Mouse (Mus musculus): ENCODE measurements around the gene Dynll2. TPM values are rescaled to one million over a fixed set of nuclear protein-coding genes. Genes with fewer than 3 reads are reported as not detected.

The Dynll2 gene
- total RNA-seq (2021), result 100 to 1,000 TPM; 193 to 205 TPM
- long read RNA-seq, experiment 1, transcript Dynll2-201 (3 exons, 2,476 nt), result major isoform, 23 of 41 reads
- long read RNA-seq, experiment 1, partial matches to known transcripts, result 0 of 41 reads
- long read RNA-seq, experiment 1, other reads (novel, unspliced or antisense), result 18 of 41 reads
- long read RNA-seq, experiment 2, transcript Dynll2-201 (3 exons, 2,476 nt), result major isoform, 12 of 32 reads
- long read RNA-seq, experiment 2, partial matches to known transcripts, result 0 of 32 reads
- long read RNA-seq, experiment 2, other reads (novel, unspliced or antisense), result 20 of 32 reads

DNA sequence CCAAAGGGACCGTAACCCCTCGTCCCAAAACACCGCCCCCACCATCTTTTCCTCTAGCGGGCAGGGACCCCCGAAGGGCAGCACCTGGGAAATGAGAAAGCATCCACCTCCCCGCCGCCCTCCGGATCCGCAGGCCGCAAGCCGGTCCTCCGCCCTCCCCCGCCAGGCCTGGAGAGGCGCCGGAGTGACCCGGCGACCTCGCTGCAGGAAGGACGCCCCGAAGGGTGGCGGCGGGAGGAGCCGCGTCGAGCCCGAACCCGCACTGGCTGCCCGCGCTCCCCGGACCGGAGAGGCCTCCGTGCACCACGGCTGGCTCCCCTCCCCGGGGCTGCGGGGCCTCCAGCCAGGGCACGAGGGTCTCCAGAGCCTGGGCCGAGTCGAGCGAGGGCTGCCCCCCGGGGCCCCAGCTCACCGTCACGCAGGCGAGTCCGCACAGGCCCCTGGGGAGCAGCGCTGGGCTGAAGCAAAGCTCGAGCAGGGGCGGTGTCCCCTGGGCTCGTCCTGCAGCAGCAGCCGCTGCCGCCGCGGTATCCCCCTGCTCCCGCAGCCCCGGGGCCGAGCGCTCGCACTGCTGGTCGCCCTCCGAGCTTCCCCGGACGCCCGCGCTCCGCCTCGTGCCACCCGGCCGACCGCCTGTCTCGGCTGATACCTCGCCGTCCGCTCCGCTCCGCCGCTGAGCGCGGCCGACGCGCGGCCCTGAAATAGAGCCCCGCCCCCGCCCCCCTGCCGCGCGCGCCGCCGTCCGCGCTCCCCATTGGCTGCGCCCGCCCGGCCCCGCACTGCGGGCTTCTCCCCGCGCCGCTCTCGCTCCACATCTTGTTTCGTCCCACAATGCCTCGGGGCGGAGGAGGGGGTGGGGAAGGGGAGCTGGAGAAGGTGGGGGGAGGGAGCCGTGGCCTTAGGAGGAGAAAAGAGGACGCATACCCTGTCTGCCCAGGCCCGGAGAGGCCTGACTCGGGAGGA, at the start of gene Dynll2:
Gene Dynll2, minus strand, starts transcription at position 703 of the 963 bp plus-strand sequence.
- intact Hi-C loops (cut with DNase I), result loop anchor here (2.0 kb wide), 1 partner anchor 62 kb away; no protein-coding TSS in a partner anchor
- peak within 1 kb of the TSS; percentile 93 for H3K4me3 ChIP-seq
- no peak for TF ChIP-seq CTCF (IDR thresholded peaks at IDR 0.05)
- peak; percentile 94 for DNase-seq
- H3K27ac ChIP-seq, result peak within 1 kb of the TSS; percentile 93

DNA sequence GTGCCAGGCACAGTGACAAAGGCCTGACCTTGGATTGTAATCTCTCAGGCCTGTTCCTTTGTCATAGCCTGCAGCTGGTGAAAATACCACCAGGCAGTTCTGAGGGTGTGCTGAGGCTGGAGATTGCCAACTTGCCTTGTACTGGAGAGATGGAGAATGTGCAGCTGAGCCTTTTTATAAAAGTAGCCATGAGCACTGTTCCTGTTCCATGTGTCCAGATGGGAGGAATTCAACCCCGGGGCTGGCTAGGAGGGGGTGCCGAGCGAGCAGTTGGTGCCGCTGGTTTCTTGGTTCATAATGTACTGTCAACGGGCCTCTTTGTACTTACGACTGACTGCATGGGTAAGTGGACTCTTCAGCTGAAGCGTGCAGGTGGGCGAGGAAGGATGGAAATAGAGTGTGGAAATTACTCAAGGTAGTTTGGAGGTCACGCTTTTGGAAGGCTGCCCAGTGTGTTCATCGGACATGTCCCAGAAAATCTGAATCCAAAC, 49.5 kb upstream of the Dynll2 start:
- no peak overlapping the region for H3K4me3 ChIP-seq
- H3K27ac ChIP-seq, result no peak overlapping the region
- intact Hi-C loops (cut with DNase I), result no loop called here
- no peak for DNase-seq
- no peak for TF ChIP-seq CTCF (IDR thresholded peaks at IDR 0.05)

DNA sequence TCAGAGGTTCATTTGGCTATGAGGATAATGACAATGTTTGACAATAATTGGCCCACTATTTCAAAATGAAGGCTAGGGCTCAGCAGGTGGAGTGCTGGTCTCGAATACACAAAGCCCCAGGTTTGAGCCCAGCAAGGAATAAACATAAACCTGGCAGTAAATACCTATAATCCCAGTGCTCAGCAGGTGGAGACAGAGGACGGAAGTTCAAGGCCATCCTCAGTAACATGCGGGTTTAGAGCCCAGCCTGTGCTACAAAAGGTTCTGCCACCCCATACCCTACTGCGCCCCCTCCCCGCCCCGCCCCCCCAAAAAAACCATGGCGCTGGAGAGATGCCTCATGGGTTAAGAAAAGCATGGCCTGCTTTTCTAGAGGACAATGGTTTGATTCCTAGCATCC, 48.6 kb upstream of the Dynll2 start:
- TF ChIP-seq CTCF (IDR thresholded peaks at IDR 0.05), result no peak
- no peak for DNase-seq
- intact Hi-C loops (cut with DNase I), result no loop called here
- Histone ChIP-seq H3K4me3 (no peak overlapping the region), H3K27ac (no peak overlapping the region)

DNA sequence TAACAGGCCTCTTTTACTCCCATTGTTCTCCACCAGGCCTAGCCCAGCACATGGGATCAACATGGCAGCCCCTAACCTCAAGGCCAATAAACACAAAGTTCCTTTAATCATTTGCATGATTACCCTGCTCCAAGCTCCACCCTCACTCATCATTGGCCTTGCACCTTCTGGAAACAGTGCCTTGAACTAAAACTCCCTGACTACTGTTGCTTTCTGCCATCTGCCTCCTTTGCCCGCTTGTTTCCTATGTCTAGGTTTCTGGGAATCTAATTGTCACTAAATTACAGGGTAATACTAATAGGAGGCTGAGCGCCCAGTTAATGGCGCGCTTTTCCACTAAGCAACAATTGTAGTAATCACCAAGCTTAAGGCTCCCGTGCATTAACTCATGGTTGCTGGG, 44.4 kb upstream of the Dynll2 start:
- Histone ChIP-seq H3K4me3 (no peak overlapping the region), H3K27ac (no peak overlapping the region)
- no peak for TF ChIP-seq CTCF (IDR thresholded peaks at IDR 0.05)
- no peak for DNase-seq
- intact Hi-C loops (cut with DNase I), result no loop called here

DNA sequence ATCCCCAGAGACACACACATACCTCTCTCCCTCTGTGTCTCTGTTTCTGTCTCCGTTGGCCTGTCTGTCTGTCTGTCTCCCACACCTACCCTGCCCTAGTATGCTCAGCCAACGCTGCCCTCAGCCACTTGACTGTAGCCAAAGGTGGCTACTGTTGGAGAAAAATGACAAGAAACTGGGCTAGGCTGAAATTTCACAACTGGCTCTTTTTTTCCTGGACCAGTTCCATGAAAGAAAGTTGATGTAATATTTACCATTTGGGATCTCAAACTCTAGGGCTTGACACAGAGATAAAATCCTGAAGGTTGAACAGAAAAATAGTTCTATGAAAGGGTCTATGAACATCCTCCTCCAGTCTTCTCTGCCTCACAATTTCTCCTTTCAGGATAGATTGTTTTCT, 43.5 kb upstream of the Dynll2 start:
- no peak for TF ChIP-seq CTCF (IDR thresholded peaks at IDR 0.05)
- H3K27ac ChIP-seq, result 0 out of 2 replicates have a peak overlapping the region, but pooled peaks have one; percentile 17
- no peak overlapping the region for H3K4me3 ChIP-seq
- intact Hi-C loops (cut with DNase I), result no loop called here
- no peak for DNase-seq

DNA sequence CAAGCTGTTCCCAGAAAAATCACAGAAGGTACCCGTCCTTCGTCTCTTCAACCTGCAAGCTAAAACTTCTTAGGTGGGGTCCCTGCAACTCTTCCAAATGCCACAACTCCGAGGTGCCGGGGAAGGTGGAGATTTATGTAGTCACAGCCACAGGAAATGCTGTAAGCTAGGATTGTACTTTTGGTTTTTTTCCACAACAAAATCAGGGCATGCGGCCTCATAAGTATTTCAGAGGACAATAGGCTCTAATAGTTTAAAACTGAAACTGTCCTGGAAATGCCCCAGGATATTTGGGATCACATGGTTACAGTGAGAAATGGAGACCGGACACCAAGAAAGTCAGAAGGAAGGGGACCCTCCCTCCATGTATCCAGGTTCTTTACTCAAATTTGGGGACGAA, 42.9 kb upstream of the Dynll2 start:
- TF ChIP-seq CTCF (IDR thresholded peaks at IDR 0.05), result no peak
- intact Hi-C loops (cut with DNase I), result no loop called here
- no peak overlapping the region for H3K4me3 ChIP-seq
- peak overlapping the region; percentile 13; the same call in 1 of the 2 replicates for H3K27ac ChIP-seq
- no peak for DNase-seq

DNA sequence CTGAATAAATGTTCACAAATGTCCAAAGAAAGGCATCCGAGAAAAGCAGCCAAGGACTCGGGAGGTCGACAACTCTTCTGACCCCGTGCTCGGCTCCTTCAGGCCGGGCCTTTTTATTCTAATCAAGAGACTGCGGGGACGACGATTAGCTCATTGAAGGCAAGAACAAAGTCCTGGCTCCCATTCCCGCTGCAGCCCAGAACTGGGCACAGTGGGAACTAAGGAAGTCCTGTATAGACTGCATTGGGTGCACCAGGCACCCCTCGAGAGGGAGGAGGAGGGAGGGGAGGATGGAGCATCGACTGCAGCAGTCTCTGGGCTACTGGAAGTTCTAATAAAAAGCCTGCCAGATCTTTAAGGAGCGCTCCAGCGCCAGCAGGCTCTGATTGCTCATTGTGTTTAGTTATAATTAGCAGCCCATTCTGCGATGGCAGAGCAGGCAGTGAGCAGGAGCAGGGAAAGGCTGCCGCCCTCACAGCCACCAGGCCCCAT, 40.9 kb upstream of the Dynll2 start:
- intact Hi-C loops (cut with DNase I), result no loop called here
- no peak for DNase-seq
- Histone ChIP-seq H3K4me3 (no peak overlapping the region), H3K27ac (no peak overlapping the region)
- no peak for TF ChIP-seq CTCF (IDR thresholded peaks at IDR 0.05)

DNA sequence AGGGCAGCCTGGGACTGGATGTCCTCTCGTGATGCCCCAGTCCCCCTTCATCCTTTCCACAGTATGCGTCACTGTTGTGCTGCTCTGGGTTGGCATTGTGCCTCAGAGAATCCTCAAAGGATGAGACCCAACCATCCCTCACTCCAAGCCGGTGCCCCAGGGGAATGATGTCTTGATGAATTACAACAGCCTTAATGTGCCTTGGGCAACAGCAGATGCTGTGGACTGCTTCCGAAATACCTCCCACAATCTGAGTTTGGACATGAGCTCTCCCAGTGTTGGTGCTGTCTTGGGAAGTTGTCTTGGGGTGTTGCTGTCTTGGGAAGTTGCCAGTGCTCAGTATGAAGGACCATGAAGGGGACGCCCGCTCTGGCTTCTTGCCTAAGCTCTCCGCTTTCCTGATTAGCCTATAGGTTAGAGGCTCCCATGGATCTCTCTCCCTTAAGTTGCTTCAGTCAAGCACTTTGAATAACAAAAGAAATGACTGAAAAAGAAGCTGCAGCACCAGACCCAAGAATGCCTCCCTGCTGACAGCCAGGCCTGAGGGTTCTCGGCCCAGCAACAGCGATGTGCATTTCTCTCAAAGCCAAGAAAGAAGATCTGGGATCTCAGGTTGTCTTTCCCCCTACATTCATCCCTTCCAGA, 40.2 kb upstream of the Dynll2 start:
- no peak for TF ChIP-seq CTCF (IDR thresholded peaks at IDR 0.05)
- Histone ChIP-seq H3K27ac (no peak overlapping the region), H3K4me3 (no peak overlapping the region)
- DNase-seq, result no peak
- intact Hi-C loops (cut with DNase I), result no loop called here

DNA sequence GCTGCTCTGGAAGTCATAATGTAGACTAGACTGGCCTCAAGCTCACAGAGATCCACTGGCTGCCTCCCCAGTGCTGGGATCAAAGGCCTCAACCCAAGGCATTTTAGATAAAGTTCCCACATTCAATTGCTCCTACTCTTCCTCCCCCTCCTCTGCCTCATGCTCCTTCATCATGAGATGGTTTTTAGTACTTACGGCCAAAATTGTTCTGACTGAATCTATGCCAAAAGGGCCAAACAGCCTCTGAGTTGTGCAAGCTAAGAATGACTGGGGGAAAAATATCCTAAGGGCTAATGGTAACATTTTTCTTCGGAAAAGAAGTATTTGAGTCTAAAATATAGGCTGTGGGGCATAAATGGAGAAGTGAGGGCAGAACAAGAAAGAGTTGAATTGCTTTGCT, 36.6 kb upstream of the Dynll2 start:
- no peak for DNase-seq
- Histone ChIP-seq H3K4me3 (no peak overlapping the region), H3K27ac (no peak overlapping the region)
- no peak for TF ChIP-seq CTCF (IDR thresholded peaks at IDR 0.05)
- intact Hi-C loops (cut with DNase I), result no loop called here

DNA sequence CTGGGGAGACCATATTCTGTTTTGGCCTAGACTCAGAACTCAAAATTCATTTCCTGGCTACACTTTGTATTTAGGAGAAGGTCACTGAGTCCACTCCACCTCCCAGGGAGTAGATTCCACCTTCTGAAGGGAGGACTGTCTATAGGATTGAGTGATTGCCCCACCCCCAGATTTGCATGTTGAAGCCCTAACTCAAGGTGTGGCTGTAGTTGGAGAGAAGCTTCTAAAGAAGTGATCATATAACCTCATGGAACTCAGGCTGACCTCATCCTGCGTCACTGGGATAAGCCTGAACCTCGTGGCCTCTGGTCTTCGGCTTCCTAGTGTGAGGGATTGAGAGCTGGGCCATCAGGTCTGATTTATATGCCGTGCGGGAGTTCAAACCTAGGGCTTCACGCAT, 28.5 kb upstream of the Dynll2 start:
- TF ChIP-seq CTCF (IDR thresholded peaks at IDR 0.05), result no peak
- intact Hi-C loops (cut with DNase I), result no loop called here
- Histone ChIP-seq H3K4me3 (no peak overlapping the region), H3K27ac (no peak overlapping the region)
- DNase-seq, result no peak

DNA sequence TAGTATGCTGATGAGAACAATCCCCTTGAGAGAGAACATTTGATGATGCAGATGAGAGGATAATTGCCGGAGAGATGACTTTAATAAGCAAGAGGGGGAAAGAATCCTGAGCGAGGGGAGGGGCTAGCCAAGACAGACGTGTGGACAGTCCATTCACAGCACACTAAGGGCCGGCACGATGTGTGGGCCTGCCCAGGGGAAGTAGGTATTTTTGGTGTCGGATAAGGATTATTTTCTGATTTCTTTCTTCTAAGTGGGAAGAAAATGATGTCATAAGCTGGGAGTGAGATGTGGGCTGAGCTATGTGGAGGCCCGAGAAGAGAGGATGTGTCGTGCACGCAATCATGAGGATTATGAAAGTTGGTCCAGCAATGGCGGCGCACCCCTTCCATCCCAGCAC, 27.8 kb upstream of the Dynll2 start:
- H3K4me3 ChIP-seq, result no peak overlapping the region
- intact Hi-C loops (cut with DNase I), result no loop called here
- H3K27ac ChIP-seq, result no peak overlapping the region
- no peak for TF ChIP-seq CTCF (IDR thresholded peaks at IDR 0.05)
- no peak for DNase-seq

DNA sequence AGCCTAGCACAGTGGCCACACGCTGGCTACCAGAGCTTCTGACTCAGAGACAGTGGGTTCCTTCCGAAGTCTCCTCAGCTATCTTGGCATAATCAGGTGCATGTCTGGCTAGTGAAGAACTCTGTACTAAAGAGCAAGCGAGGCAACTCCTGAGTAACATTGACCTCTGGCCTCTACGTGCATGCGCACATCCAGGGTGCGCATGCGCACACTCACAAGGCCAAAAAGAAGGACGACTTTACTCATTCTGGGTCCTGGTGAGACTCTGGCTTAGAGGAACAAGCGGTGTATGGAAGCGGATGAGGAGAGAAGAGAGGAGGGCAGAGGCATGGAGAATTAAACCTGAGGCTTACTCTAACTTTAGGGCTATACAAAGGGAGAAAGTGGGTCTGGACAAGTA, 26.3 kb upstream of the Dynll2 start:
- H3K4me3 ChIP-seq, result no peak overlapping the region
- intact Hi-C loops (cut with DNase I), result no loop called here
- TF ChIP-seq CTCF (IDR thresholded peaks at IDR 0.05), result no peak
- H3K27ac ChIP-seq, result no peak overlapping the region
- no peak for DNase-seq

All from gastrocnemius, adult 2 months (tissue).